Mouse (Mus musculus): ENCODE results near the gene 1700001K19Rik. TPM values are rescaled to one million over a fixed set of nuclear protein-coding genes. Genes with fewer than 3 reads are reported as not detected.
"Not testable (repeated sequence)": the region's sequence is repeated elsewhere in the genome, so short reads cannot be mapped to it uniquely, and the experiment has no call there.

Gene 1700001K19Rik
- total RNA-seq, 2 experiments from 2014 or later: not detected

- DNase-seq (ENCODE audit: low spot score in 2 of 2): peak; percentile 96 to 98
Measured at GRCm38 (mm10) chr12:110696173-110696974, 14.0 kb upstream of the 1700001K19Rik start.

GRCm38 (mm10) chr12:110695676-110696171 lies 13.3 kb upstream of the 1700001K19Rik start:
- DNase-seq (ENCODE audit: low spot score in 2 of 2): peak; percentile 37 to 56

DNA sequence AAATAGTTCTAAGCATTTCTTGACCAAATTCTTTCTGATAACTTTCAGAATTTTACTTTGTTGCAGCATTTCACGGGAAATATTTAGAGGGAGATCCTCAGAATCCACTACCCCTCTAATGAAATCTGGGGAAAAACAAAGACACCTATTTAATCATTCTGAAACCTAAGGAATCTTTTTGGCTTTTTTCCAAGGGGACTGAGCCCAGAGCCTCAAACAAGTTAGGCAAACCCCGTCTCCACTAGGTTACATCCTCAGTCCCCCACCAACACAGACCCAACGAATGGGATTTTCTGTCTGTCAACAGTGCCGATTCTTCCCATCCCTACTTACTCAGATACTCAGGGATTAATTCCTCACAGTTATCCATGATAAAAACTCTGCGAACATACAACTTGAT lies 11.0 kb upstream of the 1700001K19Rik start:
- DNase-seq (ENCODE audit: low spot score in 2 of 2): not testable (repeated sequence)

DNA sequence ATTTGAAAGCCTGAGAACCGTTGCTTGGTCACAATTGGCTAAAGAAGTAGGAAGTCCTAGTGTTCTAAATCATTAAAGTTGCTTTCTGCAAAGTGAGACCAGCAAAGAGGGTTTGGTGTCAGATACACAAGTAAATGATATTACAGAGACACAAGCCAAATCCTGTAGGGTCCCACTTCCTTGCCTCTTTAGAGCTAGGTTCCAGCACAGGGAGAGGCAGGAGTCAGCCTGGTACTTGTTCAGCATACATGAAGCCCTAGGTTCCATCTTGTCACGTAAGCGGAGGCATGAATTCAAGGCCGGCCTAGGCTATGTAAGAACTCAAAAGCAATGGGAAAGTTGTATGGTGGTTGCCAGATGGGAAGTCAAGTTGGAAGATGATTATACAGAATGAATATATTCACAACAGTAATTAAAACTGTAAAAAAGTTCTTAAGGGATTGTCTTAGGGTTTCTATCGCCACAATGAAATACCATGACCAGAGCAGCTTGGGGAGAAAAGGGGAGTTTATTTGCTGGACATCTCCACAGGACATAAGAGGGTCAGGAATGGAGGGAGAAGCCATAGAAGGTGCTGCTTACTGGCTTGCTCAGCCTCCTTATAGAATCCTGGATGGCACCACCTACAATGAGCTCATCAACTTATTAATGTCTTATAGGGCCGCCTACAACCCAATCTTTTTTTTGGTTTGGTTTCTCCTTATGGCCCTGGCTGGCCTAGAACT lies 7.7 kb upstream of the 1700001K19Rik start:
- no peak for DNase-seq (ENCODE audit: low spot score in 2 of 2)

DNA sequence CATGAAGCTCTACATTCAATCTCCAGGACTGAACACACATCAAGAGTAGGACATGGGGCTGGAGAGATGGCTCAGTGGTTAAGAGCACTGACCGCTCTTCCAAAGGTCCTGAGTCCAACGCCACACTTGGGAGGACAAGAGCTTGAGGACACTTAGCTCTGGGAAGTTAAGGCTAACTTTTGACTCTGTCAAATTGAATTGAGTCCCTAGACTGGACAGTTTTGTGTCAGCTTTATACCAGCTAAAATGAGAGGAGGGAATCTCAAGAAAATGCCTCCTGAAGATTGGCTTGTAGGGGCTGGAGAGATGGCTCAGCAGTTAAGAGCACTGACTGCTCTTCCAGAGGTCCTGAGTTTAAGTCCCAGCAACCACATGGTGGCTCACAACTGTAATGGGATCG lies 6.5 kb upstream of the 1700001K19Rik start:
- not testable (repeated sequence) for DNase-seq (ENCODE audit: low spot score in 2 of 2)

- no peak for DNase-seq (ENCODE audit: low spot score in 2 of 2)
Measured at GRCm38 (mm10) chr12:110687894-110688734, 5.7 kb upstream of the 1700001K19Rik start.

DNA sequence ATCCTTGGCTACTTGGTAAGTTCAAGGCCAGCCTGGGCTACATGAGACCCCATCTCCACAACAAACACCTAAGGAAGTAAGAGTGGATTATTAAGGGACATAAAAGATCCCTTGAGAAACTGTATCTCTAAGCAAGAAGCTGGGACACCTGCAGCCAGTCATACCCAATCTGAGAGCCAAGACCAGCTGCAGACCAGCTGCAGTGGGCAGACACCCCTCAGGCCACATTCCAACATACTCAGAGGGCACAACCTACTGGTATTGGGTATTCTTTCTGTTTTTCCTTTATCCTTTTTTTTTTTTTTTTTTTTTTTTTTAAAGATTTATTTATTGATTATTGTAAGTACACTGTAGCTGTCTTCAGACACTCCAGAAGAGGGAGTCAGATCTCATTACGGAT lies 1.2 kb upstream of the 1700001K19Rik start:
- no peak for DNase-seq (ENCODE audit: low spot score in 2 of 2)

DNA sequence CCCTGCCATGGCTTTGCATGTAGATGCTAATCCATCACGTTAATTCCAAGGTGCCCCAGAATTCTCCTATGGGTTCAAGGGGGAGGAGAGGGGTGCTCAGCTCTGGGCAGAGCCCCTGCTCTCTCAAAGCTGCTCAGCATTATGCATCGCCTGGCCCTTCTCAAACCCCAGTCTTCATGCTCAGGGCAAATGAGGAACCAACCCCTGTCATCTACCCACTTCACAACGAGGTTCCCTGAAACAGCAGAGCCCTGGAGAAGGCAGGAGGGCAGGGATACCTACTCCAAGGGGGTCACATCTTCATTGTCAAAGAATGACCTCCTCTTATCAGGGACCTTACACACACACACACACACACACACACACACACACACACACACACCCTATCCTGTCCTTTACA lies 541 bp downstream of the 1700001K19Rik start:
- DNase-seq (ENCODE audit: low spot score in 2 of 2): no peak

DNA sequence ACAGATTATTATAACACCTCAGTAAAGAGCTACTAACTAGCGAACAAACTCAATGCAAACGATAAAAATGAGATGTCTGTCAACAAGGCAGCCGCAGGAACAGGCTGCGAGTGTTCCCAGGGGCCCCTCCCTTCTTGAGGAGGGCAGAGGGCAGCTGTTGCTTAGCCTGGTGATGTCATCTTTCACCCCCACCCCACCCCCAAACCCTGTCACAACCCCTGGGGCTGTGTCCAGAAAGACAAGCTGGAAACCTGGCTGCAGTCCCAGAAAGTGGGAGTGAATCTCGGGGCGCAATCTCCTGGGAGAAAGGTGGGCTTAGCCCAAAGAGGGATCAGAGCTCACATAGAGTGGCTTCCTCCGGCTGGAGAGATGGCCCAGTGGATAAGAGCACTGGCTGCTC lies 1.2 kb downstream of the 1700001K19Rik start:
- DNase-seq (ENCODE audit: low spot score in 2 of 2): no peak

- no peak for DNase-seq (ENCODE audit: low spot score in 2 of 2)
Measured at GRCm38 (mm10) chr12:110674243-110674642, 8.2 kb downstream of the 1700001K19Rik start.

- DNase-seq (ENCODE audit: low spot score in 2 of 2): no peak
Measured at GRCm38 (mm10) chr12:110667466-110668077, 14.8 kb downstream of the 1700001K19Rik start.

DNA sequence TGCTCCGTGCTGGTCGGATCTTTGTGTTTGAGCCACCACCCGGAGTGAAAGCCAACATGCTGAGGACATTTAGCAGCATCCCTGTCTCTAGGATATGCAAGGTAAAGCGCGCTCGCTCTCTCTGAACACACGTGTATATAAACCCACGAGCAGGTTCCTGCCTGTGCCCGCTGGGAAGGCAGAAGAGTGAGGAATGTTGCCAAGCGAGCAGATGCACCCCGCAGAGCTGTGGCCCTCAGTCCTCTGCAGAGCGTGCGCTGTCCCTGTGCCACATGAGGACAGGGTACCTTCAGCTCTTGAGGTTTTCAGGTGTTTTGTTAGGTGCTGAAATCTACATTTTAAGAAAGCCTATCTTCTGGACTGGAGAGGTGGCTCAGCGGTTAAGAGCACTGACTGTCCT lies 20.7 kb downstream of the 1700001K19Rik start:
- no peak for DNase-seq (ENCODE audit: low spot score in 2 of 2)

GRCm38 (mm10) chr12:110651464-110651863 lies 31.0 kb downstream of the 1700001K19Rik start:
- DNase-seq (ENCODE audit: low spot score in 2 of 2): no peak

- DNase-seq (ENCODE audit: low spot score in 2 of 2): no peak
Measured at GRCm38 (mm10) chr12:110650241-110650641, 32.2 kb downstream of the 1700001K19Rik start.

- DNase-seq (ENCODE audit: low spot score in 2 of 2): no peak
Measured at GRCm38 (mm10) chr12:110637507-110638114, 44.8 kb downstream of the 1700001K19Rik start.

DNA sequence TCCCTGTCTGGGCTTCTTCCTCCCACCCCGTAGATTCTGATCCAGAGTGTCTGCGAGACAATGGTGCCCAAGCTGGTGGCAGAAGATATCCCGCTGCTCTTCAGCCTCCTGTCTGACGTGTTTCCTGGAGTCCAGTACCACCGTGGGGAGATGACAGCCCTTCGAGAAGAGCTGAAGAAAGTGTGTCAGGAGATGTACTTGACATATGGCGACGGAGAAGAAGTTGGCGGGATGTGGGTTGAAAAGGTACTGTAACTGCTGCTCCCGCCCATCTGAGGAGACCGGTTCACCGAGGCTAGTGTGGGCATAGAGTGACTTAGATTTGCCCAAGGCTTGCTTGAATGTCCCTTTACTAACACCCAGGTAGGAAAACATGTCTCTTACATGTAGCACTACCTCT lies 46.1 kb downstream of the 1700001K19Rik start:
- DNase-seq (ENCODE audit: low spot score in 2 of 2): no peak

DNA sequence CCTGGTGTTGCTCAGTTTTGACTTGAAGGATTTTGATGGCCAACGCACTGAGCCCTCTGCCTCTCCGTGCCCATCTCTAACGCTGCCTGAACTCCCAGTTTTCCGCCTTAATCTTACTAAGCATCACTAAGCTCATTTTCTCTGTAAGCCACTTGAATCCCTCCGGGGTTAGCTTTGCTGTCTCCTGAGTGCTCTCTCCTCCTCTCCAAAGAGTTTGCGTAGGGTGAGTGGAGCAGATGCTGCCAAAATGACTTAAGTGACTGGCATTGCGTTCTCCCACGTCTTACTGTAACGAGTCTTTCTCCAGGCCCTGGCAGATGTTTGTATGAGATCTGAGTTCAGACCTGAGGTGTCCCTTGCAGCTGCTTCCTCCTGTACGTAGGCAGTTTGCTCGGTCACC lies 52.4 kb downstream of the 1700001K19Rik start:
- no peak for DNase-seq (ENCODE audit: low spot score in 2 of 2)

All from gastrocnemius, postnatal 4 days (tissue).